Mouse (Mus musculus): Measurements from ENCODE around the gene Nkx2-4.

- TF ChIP-seq CTCF (IDR thresholded peaks at IDR 0.05; ENCODE audit: low read depth, low read length) (no peak), GATA1 (IDR thresholded peaks at IDR 0.05; ENCODE audit: borderline replicate concordance, low read length) (no peak), GATA2 (IDR thresholded peaks at IDR 0.05; ENCODE audit: borderline replicate concordance, low read depth, low read length) (no peak), POLR2AphosphoS5 (IDR thresholded peaks at IDR 0.05; ENCODE audit: insufficient replicate concordance, low read depth, low read length) (no peak), TAL1 (conservative IDR thresholded peaks at IDR 0.05; ENCODE audit: low read depth, low read length) (no peak)
These were observed 34.5 kb upstream of the Nkx2-4 start for GRCm38 (mm10) chr2:147119736-147120135.
